Mouse (Mus musculus): Measurements from ENCODE around the gene Parn.

Gene Parn

DNA sequence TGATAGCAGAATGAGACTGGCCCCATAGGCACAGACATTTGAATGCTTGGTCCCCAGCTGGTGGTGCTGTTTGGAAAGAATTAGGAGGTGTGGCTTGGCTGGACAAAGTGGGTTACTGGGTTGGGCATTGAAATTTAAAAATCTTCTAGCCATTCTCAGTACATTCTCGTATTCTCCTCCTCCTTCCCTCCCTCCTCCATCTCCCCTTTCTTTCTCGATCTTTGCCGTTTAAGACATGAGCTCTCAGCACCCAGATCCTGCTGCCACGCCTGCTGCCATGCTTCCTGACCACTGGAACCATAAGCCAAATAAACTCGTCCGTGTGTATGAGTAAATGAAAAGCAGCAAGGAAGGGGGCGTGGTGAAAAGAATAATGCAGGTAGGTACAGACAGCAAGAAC lies 111.5 kb downstream of the Parn start:
- no peak for DNase-seq (ENCODE audit: low spot score in 2 of 2)

DNA sequence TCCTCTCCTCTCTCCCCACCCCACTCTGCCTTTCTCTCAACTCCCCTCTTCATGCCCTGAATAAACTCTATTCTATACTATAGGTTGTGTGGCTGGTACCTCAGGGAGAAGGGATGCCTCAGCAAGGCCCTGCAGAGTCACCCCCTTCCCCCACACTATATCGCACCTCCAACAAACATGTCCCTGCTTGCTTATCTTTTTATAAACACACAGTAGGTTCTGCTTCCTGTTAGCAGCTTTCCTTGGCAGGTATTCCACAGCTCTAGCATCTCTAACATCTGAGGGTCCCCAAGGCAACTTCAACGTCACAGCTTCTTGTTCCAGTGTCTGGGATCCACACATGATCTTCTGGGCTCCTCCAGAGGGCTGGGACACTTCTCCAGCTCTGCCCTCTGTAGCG lies 117.3 kb downstream of the Parn start:
- no peak for DNase-seq (ENCODE audit: low spot score in 2 of 2)

DNA sequence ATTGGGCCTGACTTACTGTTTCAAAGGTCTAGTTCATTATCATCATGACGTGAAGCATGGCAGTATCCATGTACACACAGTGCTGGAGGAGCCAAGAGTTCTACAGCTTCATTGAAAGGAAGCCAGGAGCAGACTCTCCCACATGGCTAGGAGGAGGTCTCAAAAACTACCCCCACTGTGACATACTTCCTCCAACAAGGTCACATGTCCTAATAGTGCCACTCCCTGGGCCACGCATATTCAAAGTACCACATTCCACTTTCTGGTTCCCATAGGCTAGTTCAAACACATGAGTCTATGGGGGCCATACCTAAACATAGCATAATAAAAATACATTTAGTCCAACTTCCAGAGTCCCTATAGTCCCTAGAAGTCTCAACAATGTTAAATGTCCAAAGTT lies 118.0 kb downstream of the Parn start:
- DNase-seq (ENCODE audit: low spot score in 2 of 2), result no peak

DNA sequence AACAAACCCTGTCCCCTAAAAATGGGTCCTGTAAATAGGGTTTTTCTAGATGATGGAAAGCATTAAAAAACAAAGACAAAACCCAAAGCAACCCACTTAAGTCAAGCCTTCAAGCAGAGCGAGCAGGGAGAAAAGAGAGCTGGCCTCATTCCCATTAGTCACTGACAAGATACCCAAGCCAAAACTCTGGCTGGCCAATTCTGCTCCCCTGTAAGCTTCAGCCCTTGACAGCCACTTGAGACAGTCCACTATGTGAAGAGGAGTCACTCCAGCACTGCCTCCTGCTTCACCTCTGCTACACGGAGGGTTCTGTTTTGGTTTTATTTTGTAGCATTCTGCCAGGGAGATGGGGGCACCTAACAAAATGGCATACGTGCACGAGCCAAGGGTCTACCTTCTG lies 126.2 kb downstream of the Parn start:
- no peak for DNase-seq (ENCODE audit: low spot score in 2 of 2)

DNA sequence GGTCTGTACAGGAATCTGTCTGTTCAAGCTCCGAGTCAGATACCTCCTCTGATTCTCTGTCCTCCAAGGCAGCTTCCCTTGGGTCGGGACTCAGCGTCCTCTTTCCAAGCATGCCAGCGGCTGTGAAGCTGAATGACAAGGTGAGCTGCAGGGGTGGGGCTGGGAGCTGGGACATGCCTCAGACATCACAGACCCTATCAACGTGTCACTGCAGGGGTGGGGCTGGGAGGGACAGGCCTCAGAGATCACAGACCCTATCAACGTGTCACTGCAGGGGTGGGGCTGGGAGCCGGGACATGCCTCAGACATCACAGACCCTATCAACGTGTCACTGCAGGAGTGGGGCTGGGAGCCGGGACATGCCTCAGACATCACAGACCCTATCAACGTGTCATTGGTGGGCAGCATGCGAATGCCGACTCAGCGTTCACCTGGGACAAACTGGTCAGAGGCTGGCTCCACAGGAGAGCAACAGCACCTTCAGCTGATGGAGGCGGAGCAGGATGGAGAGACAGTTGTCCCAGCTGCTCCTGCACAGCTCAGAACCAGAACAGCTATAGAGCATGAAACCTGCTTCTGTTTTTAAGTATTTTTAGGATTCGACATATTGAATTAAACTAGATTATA lies 126.7 kb downstream of the Parn start:
- DNase-seq (ENCODE audit: low spot score in 2 of 2), result no peak

DNA sequence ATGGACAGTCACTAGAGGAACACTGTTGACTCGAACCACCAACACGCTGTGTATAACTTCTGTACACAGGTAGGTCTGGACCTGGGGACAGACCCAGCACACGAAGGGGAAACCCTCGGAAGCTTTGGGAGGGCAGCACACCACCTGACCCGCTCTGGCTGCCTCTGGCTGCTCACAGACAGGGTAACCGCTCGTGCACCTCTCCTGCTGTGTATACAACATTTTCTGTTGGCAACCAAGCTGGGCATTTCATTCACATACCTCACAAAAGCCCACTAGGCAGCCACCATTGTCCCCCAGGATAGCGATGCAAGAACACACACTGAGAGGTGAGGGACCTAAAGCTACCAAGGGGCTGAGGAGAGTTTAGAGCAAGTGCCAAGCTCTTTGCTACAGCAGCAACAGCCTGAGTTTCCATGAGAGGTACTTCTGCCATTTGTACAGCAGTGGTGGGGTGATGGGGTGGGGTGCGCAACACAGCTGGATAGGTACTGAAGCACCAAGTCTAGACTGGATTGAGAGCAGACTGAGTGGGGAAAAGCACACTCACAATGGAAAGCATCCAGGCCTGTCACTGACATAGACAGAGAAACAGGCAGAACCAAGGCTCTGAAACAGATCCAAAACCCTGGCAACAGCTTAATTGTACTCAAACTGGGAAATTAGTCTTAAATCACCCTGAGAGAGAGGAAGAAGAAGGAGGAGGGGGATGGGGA lies 128.9 kb downstream of the Parn start:
- no peak for DNase-seq (ENCODE audit: low spot score in 2 of 2)

DNA sequence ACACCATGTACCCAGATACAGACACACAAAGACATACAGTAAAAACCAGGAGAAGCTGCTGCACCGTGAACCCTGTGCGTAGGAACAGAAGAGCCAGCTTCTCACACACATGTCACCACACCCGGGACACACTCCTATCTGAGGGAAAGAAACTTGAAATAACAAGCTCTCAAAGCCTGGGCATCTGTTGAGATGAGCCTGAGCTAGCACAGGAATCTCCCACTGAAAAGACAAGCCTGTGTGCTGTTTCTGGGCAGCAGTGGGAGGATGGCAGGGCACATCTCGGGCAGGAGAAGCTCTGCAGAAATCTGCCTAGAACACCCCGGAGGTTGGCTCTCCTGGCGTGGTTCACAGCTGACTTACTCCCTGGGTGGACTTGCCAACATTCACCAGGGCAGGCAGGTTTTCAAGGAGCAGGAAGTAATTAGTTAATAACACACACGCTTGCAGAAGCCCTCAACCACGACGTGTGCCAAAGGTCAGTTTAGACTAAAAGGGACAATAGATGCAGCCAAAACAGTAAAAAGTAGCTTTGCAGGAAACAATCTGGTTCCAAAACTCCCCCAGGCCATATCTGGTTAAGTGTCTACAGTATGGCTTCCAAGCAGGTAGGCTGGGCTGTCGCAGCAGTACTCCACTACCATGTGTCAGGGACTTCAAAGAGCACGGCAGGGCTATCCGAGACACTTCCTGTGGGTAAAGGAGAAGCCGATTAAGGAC lies 129.6 kb downstream of the Parn start:
- no peak for DNase-seq (ENCODE audit: low spot score in 2 of 2)

DNA sequence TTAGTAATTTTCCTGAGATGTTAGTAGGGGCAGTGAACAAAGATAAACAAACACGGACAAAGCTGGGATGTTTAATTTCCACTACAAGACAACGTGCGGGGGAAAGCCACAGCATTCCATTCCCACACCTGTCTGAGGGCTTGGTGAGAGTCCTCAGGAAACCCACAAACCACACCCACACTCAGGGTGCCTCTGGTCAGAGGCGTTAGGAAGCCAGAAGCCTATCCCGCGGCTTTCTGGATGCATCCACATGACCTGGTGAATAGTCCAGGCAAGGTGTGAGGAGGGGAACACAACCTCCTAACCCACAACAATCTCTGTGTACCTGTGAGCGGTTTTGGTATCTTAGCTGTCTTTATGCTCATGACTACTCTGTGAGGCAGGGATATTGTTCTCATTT lies 131.6 kb downstream of the Parn start:
- DNase-seq (ENCODE audit: low spot score in 2 of 2), result no peak

DNA sequence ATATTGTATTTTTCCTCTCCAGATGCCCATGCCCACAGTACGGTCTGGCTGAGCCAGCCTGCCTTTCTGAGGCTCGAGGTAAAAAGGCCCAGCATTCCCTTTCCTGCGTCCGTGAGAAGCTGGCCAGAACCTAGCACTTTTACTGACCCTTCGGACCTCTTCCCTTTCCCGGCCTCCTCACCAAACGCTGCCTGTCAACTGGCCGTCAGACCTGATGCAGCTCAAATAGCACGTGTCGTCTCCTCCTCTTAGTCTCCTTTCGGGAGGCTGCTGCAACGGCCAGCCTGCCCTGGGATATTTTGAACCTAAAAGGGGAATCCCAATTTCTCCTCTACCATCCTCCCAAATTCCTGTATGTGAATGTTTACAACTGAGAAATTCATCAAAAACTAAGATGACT lies 132.1 kb downstream of the Parn start:
- DNase-seq (ENCODE audit: low spot score in 2 of 2), result no peak

DNA sequence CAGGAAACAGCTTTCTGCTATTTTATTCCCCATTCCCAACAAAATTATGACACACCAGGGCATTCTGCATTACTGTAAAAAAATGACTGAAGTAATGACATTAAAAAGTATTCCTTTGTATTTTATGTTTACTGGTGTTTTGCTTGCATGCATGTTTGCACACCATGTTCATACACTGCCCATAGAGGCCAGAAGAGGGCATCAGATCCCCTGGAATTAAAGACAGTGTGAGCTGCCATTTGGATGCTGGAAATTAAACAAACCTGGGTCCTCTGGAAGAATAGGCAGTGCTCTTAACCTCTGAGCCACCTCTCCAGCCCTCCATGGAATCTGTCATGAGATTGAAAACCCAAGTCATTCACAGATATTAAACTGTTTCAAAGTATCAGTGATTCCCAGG lies 135.1 kb downstream of the Parn start:
- DNase-seq (ENCODE audit: low spot score in 2 of 2), result no peak

DNA sequence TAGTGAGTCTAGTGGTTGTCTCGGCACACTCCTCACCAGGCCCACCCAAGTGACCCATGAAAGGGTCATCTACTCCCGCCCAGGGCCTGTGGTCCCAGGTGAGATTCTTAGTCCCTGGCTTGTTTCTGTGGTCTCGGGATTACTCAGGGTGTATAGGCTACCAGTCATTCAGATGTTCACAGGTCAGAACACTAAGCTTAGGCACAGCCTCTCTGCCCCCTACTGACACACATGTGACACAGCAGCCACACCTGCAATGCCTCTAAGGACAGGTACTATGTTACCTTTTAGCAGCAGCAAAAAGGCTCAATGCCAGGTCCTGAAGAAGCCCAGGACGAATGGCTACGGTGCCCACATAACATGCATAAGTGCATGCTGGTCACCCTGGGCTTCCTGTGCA lies 136.7 kb downstream of the Parn start:
- DNase-seq (ENCODE audit: low spot score in 2 of 2), result no peak

DNA sequence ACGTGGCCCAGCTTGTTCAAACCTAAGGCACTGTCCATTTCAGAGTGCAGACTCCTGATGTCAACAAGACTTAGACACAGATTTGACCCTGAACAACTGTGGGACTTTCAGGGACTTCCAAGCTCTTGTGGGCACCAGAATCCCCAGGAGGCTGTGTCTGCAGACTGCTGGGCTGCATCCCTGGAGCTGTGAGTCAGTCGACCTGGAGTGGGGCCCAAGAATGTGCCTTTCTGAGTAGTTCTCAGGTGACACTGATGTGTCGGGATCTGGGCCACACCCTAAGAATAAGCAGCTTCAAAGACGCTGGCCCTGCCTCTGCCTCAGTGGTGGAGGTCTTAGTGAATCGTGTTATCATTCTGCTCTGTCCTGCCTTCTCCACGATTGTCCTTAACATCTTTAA lies 146.6 kb downstream of the Parn start:
- no peak for DNase-seq (ENCODE audit: low spot score in 2 of 2)

DNA sequence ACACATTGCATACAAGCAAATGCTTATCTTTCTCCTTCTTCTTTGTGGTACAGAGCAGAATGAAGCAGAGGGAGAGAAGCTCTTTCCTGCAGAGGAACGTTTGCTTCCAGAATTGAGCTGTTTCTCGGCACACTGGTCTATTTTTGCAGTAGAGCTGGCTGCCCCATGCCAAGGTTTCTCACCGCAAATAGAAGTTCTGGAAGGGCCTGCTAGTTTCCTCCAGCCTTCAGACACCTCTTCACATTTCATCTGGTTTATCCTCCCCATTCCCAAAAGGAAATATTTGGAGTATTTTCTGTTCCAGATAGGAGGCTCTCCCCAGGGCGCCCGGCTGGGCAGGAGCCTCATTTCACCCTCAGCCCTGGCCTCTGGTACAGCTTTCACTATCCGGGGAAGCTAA lies 147.7 kb downstream of the Parn start:
- DNase-seq (ENCODE audit: low spot score in 2 of 2), result no peak

DNA sequence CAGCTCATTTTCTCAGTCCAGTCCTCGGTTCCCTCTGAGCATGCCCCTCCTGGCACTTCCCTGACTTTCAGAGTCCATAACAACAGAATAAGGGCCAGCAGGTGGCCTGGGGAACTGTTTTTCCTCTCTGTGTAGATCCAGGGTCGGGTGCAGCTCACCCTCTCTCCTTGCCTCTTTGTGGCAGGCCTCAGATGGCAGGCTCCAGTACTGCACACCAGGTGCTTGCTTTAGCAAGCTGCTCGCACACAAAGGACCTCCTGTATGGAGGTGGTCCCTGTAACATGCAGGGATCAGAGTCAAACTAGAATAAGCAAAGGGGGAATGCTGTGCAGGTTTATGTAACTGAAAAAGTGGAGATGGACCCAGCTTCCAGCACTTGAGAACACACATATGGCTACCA lies 151.8 kb downstream of the Parn start:
- no peak for DNase-seq (ENCODE audit: low spot score in 2 of 2)

DNA sequence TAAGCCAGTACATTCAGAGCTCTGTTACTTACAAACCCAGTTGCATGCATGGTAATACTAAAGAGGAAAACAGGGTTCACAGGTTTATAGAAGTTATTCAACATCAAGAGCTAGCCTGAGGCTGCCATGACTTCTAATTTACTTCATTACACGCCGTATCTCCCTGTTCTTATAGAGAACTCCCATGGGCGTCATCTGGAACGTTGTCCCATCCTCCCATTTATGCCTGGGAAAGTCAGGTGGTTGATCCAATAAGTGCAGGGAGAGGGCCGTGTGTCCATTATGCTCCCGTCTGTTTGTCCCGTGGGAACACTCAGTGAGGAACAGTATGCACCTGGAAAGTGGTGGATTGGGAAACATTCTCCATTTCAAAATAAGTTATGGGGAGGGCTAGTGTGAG lies 152.4 kb downstream of the Parn start:
- no peak for DNase-seq (ENCODE audit: low spot score in 2 of 2)

DNA sequence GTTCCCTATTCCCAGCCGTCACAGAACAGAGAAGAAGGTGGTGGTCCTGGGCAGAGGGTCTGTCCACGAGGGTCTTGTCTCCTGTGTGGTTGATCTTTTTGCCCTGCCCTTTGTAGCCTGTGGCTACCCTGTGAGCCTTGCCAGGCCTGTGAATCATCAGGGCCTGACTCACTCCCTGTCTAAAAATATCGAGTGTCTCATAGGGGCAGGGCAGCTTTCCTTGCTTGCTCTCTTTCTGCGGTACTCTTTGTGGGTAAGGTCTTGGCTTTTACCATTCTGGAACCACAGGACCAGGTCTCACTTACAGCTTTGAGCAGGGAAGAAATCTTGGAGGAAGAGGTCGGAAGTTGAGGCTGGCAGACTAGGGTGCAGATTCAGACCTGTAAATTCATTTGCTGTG lies 162.9 kb downstream of the Parn start:
- DNase-seq (ENCODE audit: low spot score in 2 of 2), result no peak

DNA sequence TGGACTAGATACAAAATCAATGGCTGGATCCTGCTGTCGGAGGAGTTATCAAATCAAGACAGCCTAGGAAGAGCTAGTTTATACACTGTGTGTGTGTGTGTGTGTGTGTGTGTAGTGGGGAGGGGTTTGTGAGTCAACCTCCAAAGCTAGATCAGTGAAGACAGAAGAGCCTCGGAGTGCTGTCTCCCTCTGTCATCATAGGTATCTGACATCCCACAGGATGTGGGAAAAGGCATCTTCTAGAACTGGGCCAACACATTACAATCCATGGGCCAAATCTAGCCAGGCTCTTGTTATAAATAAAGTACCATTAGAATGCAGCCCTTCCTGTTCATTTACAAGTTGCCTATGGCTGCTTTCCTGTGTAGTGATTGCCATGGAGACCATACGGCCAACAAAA lies 163.5 kb downstream of the Parn start:
- no peak for DNase-seq (ENCODE audit: low spot score in 2 of 2)

DNA sequence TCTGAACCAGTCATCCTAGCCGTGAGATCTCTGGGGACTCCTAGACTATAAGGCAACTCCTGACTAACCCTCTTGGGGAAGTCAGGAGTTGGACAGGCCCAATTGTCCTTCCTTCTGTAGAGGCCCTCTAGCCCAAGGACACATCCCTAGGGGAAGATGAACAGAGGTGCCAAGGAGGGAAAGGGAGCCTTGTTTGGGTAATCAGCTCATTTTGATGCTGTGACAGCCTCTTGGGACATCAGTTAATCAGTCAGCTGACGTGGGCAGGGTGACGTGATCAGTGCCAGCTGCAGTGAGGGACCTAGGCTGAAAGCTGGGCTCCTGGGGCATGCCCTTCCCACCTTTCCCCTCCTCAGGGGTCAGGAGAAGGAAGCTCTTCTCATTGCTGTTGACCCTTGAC lies 169.0 kb downstream of the Parn start:
- DNase-seq (ENCODE audit: low spot score in 2 of 2), result no peak

DNA sequence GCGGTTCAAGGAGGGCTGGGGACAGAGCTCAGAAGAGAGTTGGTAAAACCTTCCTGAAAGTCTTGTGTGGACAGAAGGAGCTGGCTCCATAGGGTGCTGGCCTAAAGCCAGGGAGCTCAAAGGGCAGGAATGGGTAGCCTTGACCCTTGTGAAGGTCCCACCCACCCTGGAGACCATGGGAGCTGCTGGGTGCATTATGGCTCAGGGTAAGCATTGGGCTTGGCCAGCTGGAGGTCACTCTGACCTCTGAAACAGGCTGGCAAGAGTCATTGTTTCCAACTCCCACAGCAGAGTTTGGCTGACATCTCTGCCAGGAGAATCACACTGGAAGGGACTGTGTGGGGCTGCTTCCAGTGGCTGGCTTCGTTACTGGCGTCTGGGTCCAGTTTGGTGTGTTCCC lies 174.0 kb downstream of the Parn start:
- DNase-seq (ENCODE audit: low spot score in 2 of 2), result no peak

DNA sequence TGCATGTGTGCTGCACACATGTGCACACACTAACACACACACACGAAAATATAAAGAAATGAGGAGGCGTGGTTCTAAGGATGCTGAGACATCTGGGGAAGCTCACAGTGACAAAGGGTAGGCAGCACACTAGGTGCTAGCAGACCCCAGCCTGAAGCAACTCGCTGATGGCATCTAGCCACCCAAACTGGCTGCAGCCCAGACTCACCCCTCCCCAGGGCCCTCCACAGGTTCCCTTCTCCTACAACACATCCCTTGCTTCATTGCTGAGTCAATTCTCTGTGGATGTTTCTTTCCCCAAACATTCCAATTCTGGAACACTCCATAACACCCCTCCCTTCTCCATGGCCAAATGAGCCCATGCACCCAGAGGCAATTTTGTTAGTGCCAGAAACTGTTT lies 175.0 kb downstream of the Parn start:
- no peak for DNase-seq (ENCODE audit: low spot score in 2 of 2)

DNA sequence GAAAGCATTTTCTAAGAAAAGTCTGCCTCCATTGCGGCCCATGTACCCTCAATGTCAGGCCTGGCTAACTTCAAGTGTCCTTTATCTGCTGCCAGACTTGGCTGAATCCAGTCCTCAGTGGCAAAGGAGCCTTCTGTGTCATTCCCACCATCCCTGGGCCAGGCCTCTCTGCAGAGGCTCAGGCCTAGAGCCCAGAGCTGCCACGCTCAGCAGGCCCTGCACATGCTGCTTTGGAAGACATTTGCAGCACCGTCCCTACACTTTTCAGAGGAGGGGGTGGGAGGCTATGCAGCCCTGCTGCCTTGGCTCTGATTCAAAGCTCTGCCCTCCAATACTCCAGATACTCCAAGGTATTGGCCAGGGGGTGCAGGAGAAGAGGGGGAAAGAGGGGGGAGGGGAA lies 176.2 kb downstream of the Parn start:
- DNase-seq (ENCODE audit: low spot score in 2 of 2), result no peak

All from frontal cortex, postnatal 14 days (tissue).